Mouse (Mus musculus): Measurements from ENCODE around the gene 2200002J24Rik. TPM values are rescaled to one million over a fixed set of nuclear protein-coding genes. Genes with fewer than 3 reads are reported as not detected.

2200002J24Rik gene
- polyA plus RNA-seq (2014; fragmentation: Illumina TruSeq; extraction: RNeasy Lipid Tissue Mini Kit (QIAGEN cat#74804); ENCODE audit: low replicate concordance): not detected

GRCm38 (mm10) chr7:30698589-30698988 lies at the start of gene 2200002J24Rik:
TSS of gene 2200002J24Rik (plus strand) at chr7:30698926.

GRCm38 (mm10) chr7:30649591-30650540 lies 48.9 kb upstream of the 2200002J24Rik start, which contains the start of gene Rbm42:
TSS of gene Rbm42 (minus strand) at chr7:30650317.

DNA sequence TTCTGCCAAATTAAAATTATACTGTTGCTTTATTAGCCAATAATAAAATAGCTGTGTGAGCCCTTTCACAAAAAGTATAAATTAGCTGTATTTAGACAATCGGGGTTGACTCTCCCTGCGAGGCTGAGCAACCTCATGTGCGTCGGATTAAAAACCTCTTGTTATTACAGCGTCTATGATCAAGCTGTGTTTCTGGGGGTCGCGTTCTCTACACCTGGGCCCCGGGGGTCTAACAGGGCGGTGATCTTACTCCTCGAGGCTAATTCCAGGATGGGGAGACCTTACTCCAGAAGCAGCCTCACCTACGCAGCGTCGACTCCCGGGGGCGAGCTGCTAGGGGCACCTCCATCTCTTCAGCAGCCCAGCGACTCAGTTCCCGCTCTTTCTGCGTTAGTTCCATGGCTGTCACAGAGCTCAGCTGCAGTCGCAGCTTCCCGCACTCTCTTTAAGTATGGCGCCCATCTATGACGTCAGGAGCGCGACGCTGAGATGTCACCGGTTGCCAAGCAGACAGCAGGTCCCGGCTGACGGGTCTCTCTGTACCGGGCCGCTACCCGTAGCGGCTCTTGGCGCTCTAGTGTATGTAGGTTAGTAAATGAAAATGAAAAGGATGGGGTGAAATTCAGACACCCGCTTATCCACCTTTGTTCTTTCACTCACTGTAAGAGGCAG lies 34.1 kb upstream of the 2200002J24Rik start, which contains the start of gene Haus5:
TSS of gene Haus5 (minus strand) at position 466 of the 672 bp plus-strand sequence.

DNA sequence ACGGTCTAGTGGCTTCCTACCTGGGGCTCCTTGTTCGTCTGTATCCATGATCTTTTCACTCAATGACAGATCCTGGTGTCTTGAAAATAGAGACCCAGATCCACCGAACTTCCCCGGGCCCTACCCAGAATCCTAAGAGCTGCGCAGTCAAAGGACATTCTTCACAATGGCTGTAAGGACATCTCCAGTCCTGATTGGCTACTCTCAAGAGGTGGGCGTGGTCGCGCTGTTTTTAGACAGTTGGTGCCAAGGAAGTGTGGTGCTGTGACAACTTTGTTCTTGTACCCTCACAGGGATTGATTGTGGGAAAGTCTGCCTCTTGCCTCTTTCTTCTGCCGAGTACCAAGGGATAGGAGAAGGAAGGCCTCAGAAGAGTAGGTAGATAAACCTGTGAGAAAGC lies 27.2 kb upstream of the 2200002J24Rik start, which contains the start of gene Pmis2:
TSS of gene Pmis2 (minus strand) at position 126 of the 400 bp plus-strand sequence.

DNA sequence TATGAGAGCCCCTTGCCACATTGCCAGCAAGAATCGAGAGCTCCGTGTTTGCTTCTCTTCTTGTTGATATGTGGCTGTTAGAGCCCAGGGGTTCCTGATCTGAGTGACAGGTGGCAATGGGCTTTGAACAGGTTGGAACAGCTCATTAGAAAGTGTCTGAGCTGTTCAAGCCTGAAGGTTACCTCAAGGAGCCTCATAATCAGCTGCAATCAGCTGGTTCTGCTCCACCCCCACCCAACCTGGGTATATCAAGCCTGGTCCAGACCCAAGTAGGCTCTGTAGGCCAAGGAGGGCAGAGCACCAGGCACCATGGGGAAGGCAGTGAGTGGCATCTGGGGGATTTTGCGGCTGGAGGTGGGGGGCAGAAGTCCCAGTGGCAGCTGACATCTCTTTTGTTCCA lies 13.2 kb downstream of the 2200002J24Rik start, which contains the start of gene Atp4a:
TSS of gene Atp4a (plus strand) at position 268 of the 400 bp plus-strand sequence.

GRCm38 (mm10) chr7:30729396-30730063 lies 30.8 kb downstream of the 2200002J24Rik start, which contains the start of gene Tmem147:
TSS of gene Tmem147 (minus strand) at chr7:30729540.

DNA sequence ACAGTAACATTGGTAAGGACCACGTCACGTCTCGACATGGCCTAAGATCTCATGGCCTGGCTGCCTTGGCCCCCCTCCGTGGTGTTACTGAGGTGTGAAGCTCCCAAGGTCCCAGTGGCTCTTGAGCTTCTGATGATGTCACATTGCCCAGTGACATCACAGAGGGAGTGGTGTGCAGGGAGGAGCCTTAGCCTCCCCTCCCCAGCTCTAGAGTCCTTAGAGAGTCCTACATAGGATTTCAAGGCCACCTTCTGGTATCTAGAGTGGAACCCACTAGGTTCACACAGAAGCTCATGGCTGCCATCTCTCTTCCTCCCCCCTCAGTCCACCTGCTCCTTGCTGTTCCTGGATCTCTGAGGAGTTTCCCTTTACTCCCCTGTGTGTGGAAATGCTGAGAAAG lies 44.9 kb downstream of the 2200002J24Rik start, which contains the start of gene Gapdhs:
TSS of gene Gapdhs (minus strand) at position 65 of the 400 bp plus-strand sequence.

Other genes with a start within 250 kb of the 2200002J24Rik start
- gene Kirrel2, start 241.2 kb upstream of the 2200002J24Rik start, polyA plus RNA-seq (2014; fragmentation: Illumina TruSeq; extraction: RNeasy Lipid Tissue Mini Kit (QIAGEN cat#74804); ENCODE audit: low replicate concordance): not detected
- 0.15 TPM for gene Nphs1, start 240.6 kb upstream of the 2200002J24Rik start, polyA plus RNA-seq (2014; fragmentation: Illumina TruSeq; extraction: RNeasy Lipid Tissue Mini Kit (QIAGEN cat#74804); ENCODE audit: low replicate concordance)
- gene Prodh2, start 205.3 kb upstream of the 2200002J24Rik start, polyA plus RNA-seq (2014; fragmentation: Illumina TruSeq; extraction: RNeasy Lipid Tissue Mini Kit (QIAGEN cat#74804); ENCODE audit: low replicate concordance): not detected
- gene Arhgap33, start 163.9 kb upstream of the 2200002J24Rik start, polyA plus RNA-seq (2014; fragmentation: Illumina TruSeq; extraction: RNeasy Lipid Tissue Mini Kit (QIAGEN cat#74804); ENCODE audit: low replicate concordance): 0.11 TPM
- 28.5 TPM for gene Hspb6, start 146.7 kb upstream of the 2200002J24Rik start, polyA plus RNA-seq (2014; fragmentation: Illumina TruSeq; extraction: RNeasy Lipid Tissue Mini Kit (QIAGEN cat#74804); ENCODE audit: low replicate concordance)
- gene Proser3, start 146.6 kb upstream of the 2200002J24Rik start, polyA plus RNA-seq (2014; fragmentation: Illumina TruSeq; extraction: RNeasy Lipid Tissue Mini Kit (QIAGEN cat#74804); ENCODE audit: low replicate concordance): 0.97 TPM
- not detected for gene Lin37, start 139.1 kb upstream of the 2200002J24Rik start, polyA plus RNA-seq (2014; fragmentation: Illumina TruSeq; extraction: RNeasy Lipid Tissue Mini Kit (QIAGEN cat#74804); ENCODE audit: low replicate concordance)
- 2.6 TPM for gene U2af1l4, start 135.6 kb upstream of the 2200002J24Rik start, polyA plus RNA-seq (2014; fragmentation: Illumina TruSeq; extraction: RNeasy Lipid Tissue Mini Kit (QIAGEN cat#74804); ENCODE audit: low replicate concordance)
- 6.2 TPM for gene Gm49396, start 135.6 kb upstream of the 2200002J24Rik start, polyA plus RNA-seq (2014; fragmentation: Illumina TruSeq; extraction: RNeasy Lipid Tissue Mini Kit (QIAGEN cat#74804); ENCODE audit: low replicate concordance)
- 17.3 TPM for gene Psenen, start 135.3 kb upstream of the 2200002J24Rik start, polyA plus RNA-seq (2014; fragmentation: Illumina TruSeq; extraction: RNeasy Lipid Tissue Mini Kit (QIAGEN cat#74804); ENCODE audit: low replicate concordance)
- gene Igflr1, start 133.5 kb upstream of the 2200002J24Rik start, polyA plus RNA-seq (2014; fragmentation: Illumina TruSeq; extraction: RNeasy Lipid Tissue Mini Kit (QIAGEN cat#74804); ENCODE audit: low replicate concordance): not detected
- gene Kmt2b, start 110.2 kb upstream of the 2200002J24Rik start, polyA plus RNA-seq (2014; fragmentation: Illumina TruSeq; extraction: RNeasy Lipid Tissue Mini Kit (QIAGEN cat#74804); ENCODE audit: low replicate concordance): 4.6 TPM
- gene Zbtb32, start 100.0 kb upstream of the 2200002J24Rik start, polyA plus RNA-seq (2014; fragmentation: Illumina TruSeq; extraction: RNeasy Lipid Tissue Mini Kit (QIAGEN cat#74804); ENCODE audit: low replicate concordance): not detected
- gene Upk1a, start 86.1 kb upstream of the 2200002J24Rik start, polyA plus RNA-seq (2014; fragmentation: Illumina TruSeq; extraction: RNeasy Lipid Tissue Mini Kit (QIAGEN cat#74804); ENCODE audit: low replicate concordance): not detected
- gene Cox6b1, start 72.8 kb upstream of the 2200002J24Rik start, polyA plus RNA-seq (2014; fragmentation: Illumina TruSeq; extraction: RNeasy Lipid Tissue Mini Kit (QIAGEN cat#74804); ENCODE audit: low replicate concordance): 1,034 TPM
- gene Etv2, start 63.1 kb upstream of the 2200002J24Rik start, polyA plus RNA-seq (2014; fragmentation: Illumina TruSeq; extraction: RNeasy Lipid Tissue Mini Kit (QIAGEN cat#74804); ENCODE audit: low replicate concordance): not detected
- not detected for gene Rbm42, start 48.6 kb upstream of the 2200002J24Rik start, polyA plus RNA-seq (2014; fragmentation: Illumina TruSeq; extraction: RNeasy Lipid Tissue Mini Kit (QIAGEN cat#74804); ENCODE audit: low replicate concordance)
- 2.8 TPM for gene Haus5, start 33.9 kb upstream of the 2200002J24Rik start, polyA plus RNA-seq (2014; fragmentation: Illumina TruSeq; extraction: RNeasy Lipid Tissue Mini Kit (QIAGEN cat#74804); ENCODE audit: low replicate concordance)
- not detected for gene Pmis2, start 27.3 kb upstream of the 2200002J24Rik start, polyA plus RNA-seq (2014; fragmentation: Illumina TruSeq; extraction: RNeasy Lipid Tissue Mini Kit (QIAGEN cat#74804); ENCODE audit: low replicate concordance)
- gene Atp4a, start 13.3 kb downstream of the 2200002J24Rik start, polyA plus RNA-seq (2014; fragmentation: Illumina TruSeq; extraction: RNeasy Lipid Tissue Mini Kit (QIAGEN cat#74804); ENCODE audit: low replicate concordance): not detected
- gene Tmem147, start 30.6 kb downstream of the 2200002J24Rik start, polyA plus RNA-seq (2014; fragmentation: Illumina TruSeq; extraction: RNeasy Lipid Tissue Mini Kit (QIAGEN cat#74804); ENCODE audit: low replicate concordance): 4.8 TPM
- not detected for gene Gapdhs, start 44.8 kb downstream of the 2200002J24Rik start, polyA plus RNA-seq (2014; fragmentation: Illumina TruSeq; extraction: RNeasy Lipid Tissue Mini Kit (QIAGEN cat#74804); ENCODE audit: low replicate concordance)
- gene Sbsn, start 52.5 kb downstream of the 2200002J24Rik start, polyA plus RNA-seq (2014; fragmentation: Illumina TruSeq; extraction: RNeasy Lipid Tissue Mini Kit (QIAGEN cat#74804); ENCODE audit: low replicate concordance): 0.15 TPM
- not detected for gene Dmkn, start 64.8 kb downstream of the 2200002J24Rik start, polyA plus RNA-seq (2014; fragmentation: Illumina TruSeq; extraction: RNeasy Lipid Tissue Mini Kit (QIAGEN cat#74804); ENCODE audit: low replicate concordance)
- gene Krtdap, start 89.0 kb downstream of the 2200002J24Rik start, polyA plus RNA-seq (2014; fragmentation: Illumina TruSeq; extraction: RNeasy Lipid Tissue Mini Kit (QIAGEN cat#74804); ENCODE audit: low replicate concordance): not detected
- gene Ffar2, start 124.8 kb downstream of the 2200002J24Rik start, polyA plus RNA-seq (2014; fragmentation: Illumina TruSeq; extraction: RNeasy Lipid Tissue Mini Kit (QIAGEN cat#74804); ENCODE audit: low replicate concordance): 1.7 TPM
- gene Ffar3, start 157.3 kb downstream of the 2200002J24Rik start, polyA plus RNA-seq (2014; fragmentation: Illumina TruSeq; extraction: RNeasy Lipid Tissue Mini Kit (QIAGEN cat#74804); ENCODE audit: low replicate concordance): not detected
- gene Ffar1, start 162.6 kb downstream of the 2200002J24Rik start, polyA plus RNA-seq (2014; fragmentation: Illumina TruSeq; extraction: RNeasy Lipid Tissue Mini Kit (QIAGEN cat#74804); ENCODE audit: low replicate concordance): 0.85 TPM
- 3.0 TPM for gene Cd22, start 181.4 kb downstream of the 2200002J24Rik start, polyA plus RNA-seq (2014; fragmentation: Illumina TruSeq; extraction: RNeasy Lipid Tissue Mini Kit (QIAGEN cat#74804); ENCODE audit: low replicate concordance)
- not detected for gene Mag, start 215.9 kb downstream of the 2200002J24Rik start, polyA plus RNA-seq (2014; fragmentation: Illumina TruSeq; extraction: RNeasy Lipid Tissue Mini Kit (QIAGEN cat#74804); ENCODE audit: low replicate concordance)
- gene Hamp2, start 225.8 kb downstream of the 2200002J24Rik start, polyA plus RNA-seq (2014; fragmentation: Illumina TruSeq; extraction: RNeasy Lipid Tissue Mini Kit (QIAGEN cat#74804); ENCODE audit: low replicate concordance): 2.0 TPM
- not detected for gene Hamp, start 245.1 kb downstream of the 2200002J24Rik start, polyA plus RNA-seq (2014; fragmentation: Illumina TruSeq; extraction: RNeasy Lipid Tissue Mini Kit (QIAGEN cat#74804); ENCODE audit: low replicate concordance)